Mouse (Mus musculus) kidney, adult 18-20 months (tissue): ENCODE results near the gene Srp54a.
"Not testable (repeated sequence)": the region's sequence is repeated elsewhere in the genome, so short reads cannot be mapped to it uniquely, and the experiment has no call there.

ENCODE experiments used
- DNase-seq: peaks from one replicate; pipeline ENCODE4 v3.0.0; 2021

Gene Srp54a

DNA sequence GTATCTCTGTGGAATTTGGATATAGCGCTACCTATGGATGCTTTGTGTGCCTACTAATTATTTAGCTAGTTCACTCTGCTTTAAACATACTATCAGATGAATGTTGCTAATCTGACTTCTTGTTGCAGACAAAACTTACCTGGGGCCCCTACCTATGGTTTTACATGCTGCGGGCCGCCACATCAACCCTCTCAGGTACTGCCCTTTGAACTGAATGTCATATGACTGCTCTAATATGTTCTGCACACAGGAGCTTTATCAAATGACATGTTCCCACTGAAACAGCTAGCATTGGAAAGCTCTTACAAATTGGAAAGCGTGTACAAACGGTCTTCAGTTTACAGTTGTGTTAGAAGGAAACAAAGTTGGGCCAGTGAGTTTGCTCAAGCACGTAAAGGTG lies 55.5 kb downstream of the Srp54a start:
- not testable (repeated sequence) for DNase-seq

DNA sequence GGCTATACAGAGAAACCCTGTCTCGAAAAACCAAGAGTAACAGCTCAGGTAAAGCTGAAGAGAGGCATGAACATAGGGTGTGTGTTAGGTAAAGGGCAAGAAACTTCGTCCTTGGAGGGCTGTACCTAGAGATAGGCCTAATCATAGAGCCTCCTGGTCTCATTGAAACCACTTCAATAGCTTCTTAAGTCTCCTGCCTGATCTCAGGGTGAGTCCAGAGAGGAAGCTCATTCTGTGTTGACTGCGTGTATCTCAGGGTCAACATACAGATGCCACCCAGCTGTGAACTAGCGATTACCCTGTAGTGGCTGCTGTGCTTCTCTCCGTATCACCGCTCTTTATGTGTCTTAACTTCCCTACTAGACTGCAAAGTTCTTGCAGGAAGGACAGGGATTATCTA lies 57.8 kb downstream of the Srp54a start:
- DNase-seq: not testable (repeated sequence)

DNA sequence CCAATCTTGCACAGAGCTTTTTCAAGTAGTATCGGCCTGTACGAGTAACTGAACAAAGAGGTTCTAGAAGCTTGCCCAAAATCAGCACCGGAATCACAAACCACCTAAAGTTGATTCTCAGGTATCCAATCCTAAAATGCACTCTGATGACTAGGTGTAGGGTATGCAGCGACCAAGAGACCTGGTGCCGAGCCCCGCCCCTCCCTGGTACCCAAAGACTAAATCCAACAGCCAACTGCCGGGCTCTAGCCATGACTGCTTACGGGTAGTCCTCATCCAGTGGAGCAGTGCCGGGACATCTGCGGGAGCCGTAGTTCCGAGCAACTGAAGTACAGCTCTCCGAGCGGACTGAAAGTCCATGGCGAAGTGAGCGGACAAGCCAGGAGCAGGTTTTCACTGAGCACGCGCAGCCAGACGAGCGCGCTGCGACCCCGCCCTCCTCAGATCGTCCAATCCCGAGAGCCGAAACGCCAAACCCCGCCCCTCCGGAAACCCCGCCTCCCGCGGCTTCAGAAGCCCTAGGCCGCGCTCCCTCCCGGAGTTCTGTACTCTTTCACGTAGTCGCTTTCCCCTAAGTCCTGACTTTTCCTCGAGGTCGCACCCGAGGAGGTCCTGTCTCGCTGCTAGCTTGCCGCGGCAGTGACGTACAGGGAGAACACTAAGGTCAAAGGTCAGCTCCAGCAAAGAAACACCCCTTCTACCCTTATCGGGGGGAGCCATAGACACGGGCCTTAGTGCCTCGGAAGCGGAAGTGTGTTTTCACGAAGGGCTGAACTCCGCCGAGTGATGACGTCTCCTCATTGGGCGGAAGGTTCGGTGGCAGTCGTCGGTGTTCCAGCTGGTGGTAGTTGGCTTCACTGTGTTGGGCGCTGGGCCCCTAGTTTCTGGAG lies 74.7 kb downstream of the Srp54a start, which contains the start of gene Srp54b:
Gene Srp54b, plus strand, starts transcription at position 546 of the 890 bp plus-strand sequence.
- not testable (repeated sequence) for DNase-seq

DNA sequence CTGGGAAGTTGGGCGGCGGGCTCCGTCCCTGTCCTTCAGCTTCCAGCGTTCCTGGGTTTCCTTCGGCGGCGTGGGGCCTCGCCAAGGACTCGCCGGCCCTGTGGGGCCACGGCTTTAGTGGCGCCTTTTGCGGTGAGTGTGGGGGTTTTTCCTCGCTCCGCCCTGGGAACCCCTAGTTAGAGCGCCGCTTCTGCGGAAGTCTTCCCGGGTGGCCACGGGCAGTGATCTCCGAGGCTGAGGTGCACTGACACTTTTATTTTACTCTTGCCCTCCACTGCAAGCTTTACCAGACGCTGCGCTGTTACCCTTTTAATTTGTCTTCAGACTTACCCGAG lies 75.4 kb downstream of the Srp54a start:
- not testable (repeated sequence) for DNase-seq
